Mouse (Mus musculus) heart, embryonic 13.5 days (tissue): ENCODE measurements around the gene Sgip1. TPM values are rescaled to one million over a fixed set of nuclear protein-coding genes. Genes with fewer than 3 reads are reported as not detected.

Experiments
- ATAC-seq: fragments of 200-750 bp; cut with Nextera tagmentation; 2 replicates; pipeline ENCODE4 v1.8.0; 2017; ENCODE audit warnings: moderate TSS enrichment; ENCODE audit not compliant: insufficient number of reproducible peaks, low FRiP score, low TSS enrichment; ENCODE audit errors: extremely low read depth
- H3K27ac ChIP-seq: fragments of 300-500 bp; sonication (generic); replicated peaks from 2 replicates; pipeline ENCODE4 v1.5.1; 2015; ENCODE audit warnings: moderate library complexity, mild to moderate bottlenecking, inconsistent platforms
- H3K27me3 ChIP-seq: fragments of 300-500 bp; sonication (generic); replicated peaks from 2 replicates; pipeline ENCODE4 v1.6.1; 2015; ENCODE audit warnings: mild to moderate bottlenecking, inconsistent platforms
- H3K36me3 ChIP-seq: fragments of 300-500 bp; sonication (generic); 2 replicates; pipeline ENCODE4 v1.6.1; 2015; ENCODE audit warnings: mild to moderate bottlenecking, inconsistent platforms
- H3K4me1 ChIP-seq: fragments of 300-500 bp; sonication (generic); 2 replicates; pipeline ENCODE4 v1.6.1; 2015; ENCODE audit warnings: inconsistent platforms
- H3K4me2 ChIP-seq: fragments of 300-500 bp; sonication (generic); 2 replicates; pipeline ENCODE4 v1.6.1; 2015; ENCODE audit warnings: inconsistent platforms, mild to moderate bottlenecking, moderate library complexity
- H3K4me3 ChIP-seq: fragments of 300-500 bp; sonication (generic); 2 replicates; pipeline ENCODE4 v1.5.1; 2015; ENCODE audit warnings: moderate library complexity, mild to moderate bottlenecking, inconsistent platforms
- H3K9ac ChIP-seq: fragments of 300-500 bp; sonication (generic); 2 replicates; pipeline ENCODE4 v1.6.1; 2015; ENCODE audit warnings: inconsistent platforms, mild to moderate bottlenecking, moderate library complexity
- H3K9me3 ChIP-seq: fragments of 300-500 bp; sonication (generic); 2 replicates; pipeline ENCODE4 v1.6.1; 2016; ENCODE audit warnings: inconsistent platforms
- WGBS: fragments of 180-500 bp; shearing (Covaris S2); methylation state at CpG from one replicate; pipeline ENCODE4 v1.1.7; 2015; ENCODE audit warnings: mixed read lengths; 5-methylcytosine and 5-hydroxymethylcytosine counted together
- polyA plus RNA-seq: library from polyadenylated mRNA; unstranded; fragments of >200 nt; fragmentation: Nextera tagmentation; extraction: Ambion mirVana; gene quantifications from 2 replicates; pipeline ENCODE4 v1.2.1, GENCODE M21; 2015

The Sgip1 gene
- polyA plus RNA-seq, 1 experiment from 2014 or later: 1.3 TPM

DNA sequence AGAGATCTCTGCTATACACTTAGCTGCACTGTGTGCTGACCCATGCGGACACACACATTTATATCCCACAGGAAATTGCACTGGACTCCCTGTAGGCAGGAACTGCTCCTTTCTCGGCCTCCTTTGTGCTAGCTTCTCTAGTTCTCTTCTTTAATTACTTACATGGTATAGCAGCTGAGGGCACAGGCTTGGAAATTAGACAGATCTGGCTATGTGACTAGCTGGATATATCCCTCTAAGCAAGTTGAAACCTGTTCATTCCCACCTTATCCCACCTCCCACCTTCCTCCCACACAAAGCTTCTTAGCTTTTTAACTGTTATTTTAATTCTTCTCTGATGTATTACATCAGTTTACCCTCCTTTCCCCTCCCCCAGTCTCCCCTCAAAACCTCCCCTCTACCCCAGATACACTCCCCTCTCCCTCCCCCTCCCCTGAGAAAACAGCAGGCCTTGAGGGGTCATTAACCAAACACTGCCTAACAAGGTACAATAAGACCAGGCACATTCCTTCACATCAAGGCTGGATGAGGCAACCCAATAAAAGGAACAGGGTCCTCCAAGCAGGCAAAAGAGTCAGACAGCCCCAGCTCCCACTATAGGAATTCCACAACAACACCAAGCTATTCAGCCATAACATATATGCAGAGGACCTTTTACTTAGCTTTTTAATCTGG is 34.6 kb downstream of the Sgip1 start:
- no peaks in the 10 kb centered on the region for H3K27me3 ChIP-seq
- ATAC-seq: no peak
- H3K27ac ChIP-seq: no peak overlapping the region
- H3K4me3 ChIP-seq: no peak overlapping the region
- no peak overlapping the region for H3K9ac ChIP-seq
- H3K4me1 ChIP-seq: no peaks in the 10 kb centered on the region; the same call in 1 of the 2 replicates
- H3K9me3 ChIP-seq: no peaks in the 10 kb centered on the region
- no peak overlapping the region for H3K4me2 ChIP-seq
- H3K36me3 ChIP-seq: no peaks in the 10 kb centered on the region
- 62% methylated on average over 2 of the region's 2 CpGs for WGBS

- ATAC-seq: no peak
- H3K36me3 ChIP-seq: no peaks in the 10 kb centered on the region
- no peak overlapping the region for H3K9ac ChIP-seq
- H3K4me3 ChIP-seq: no peak overlapping the region
- no peak overlapping the region for H3K27ac ChIP-seq
- H3K4me1 ChIP-seq: no peaks in the 10 kb centered on the region
- H3K9me3 ChIP-seq: no peaks in the 10 kb centered on the region
- WGBS: 66% methylated on average over 6 of the region's 6 CpGs
- H3K27me3 ChIP-seq: no peaks in the 10 kb centered on the region
- no peak overlapping the region for H3K4me2 ChIP-seq
Observed at GRCm38 (mm10) chr4:102779902-102780301, 38.8 kb downstream of the Sgip1 start.

GRCm38 (mm10) chr4:102783063-102783748 is 42.1 kb downstream of the Sgip1 start:
- WGBS: 59% methylated on average over 7 of the region's 7 CpGs
- Histone ChIP-seq H3K4me3 (no peak overlapping the region), H3K4me1 (no peaks in the 10 kb centered on the region), H3K27me3 (no peaks in the 10 kb centered on the region), H3K4me2 (no peak overlapping the region), H3K9me3 (no peaks in the 10 kb centered on the region), H3K36me3 (no peaks in the 10 kb centered on the region), H3K27ac (no peak overlapping the region), H3K9ac (no peak overlapping the region)
- no peak for ATAC-seq

- Histone ChIP-seq H3K27me3 (no peaks in the 10 kb centered on the region), H3K36me3 (no peaks in the 10 kb centered on the region), H3K9me3 (no peaks in the 10 kb centered on the region), H3K4me3 (no peak overlapping the region), H3K4me2 (no peak overlapping the region), H3K27ac (no peak overlapping the region), H3K4me1 (no peaks in the 10 kb centered on the region), H3K9ac (no peak overlapping the region)
- no peak for ATAC-seq
- WGBS: 68% methylated on average over 4 of the region's 4 CpGs
Observed at GRCm38 (mm10) chr4:102785158-102785557, 44.1 kb downstream of the Sgip1 start.

DNA sequence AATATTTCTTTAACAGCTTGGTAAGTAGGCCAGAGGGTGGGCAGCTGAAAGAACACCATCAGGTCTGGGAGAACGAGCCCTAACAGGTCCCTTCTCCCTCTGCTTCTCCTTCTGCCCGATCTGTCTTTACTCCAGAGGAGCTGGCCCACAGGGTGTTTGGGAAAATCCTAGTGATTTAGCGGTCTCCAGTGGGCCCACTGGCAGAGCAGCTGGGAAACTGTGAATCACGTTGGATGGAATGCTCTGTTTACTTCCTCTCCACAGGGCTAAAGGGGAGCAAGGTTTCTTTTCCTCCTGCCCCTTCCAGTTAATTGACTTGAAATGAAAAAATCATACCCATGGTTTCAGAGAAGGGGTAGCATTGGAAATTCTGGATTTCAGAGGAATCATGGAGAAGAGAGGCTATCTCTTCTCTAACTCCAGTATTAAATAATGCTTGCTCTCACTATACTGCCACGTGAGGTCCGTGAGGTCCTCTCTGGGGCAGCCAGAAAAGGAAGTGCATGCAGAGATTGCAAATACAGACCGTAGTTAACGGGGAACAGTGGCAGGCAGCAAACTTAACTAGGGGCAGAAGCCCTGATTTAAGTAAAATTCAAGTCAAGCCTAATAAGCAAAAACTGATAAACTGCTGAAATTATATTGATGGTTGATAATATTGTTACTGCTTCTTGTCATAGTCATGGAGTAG is 51.1 kb downstream of the Sgip1 start:
- H3K27ac ChIP-seq: peak overlapping the region; percentile 29; the same call in 1 of the 2 replicates
- no peaks in the 10 kb centered on the region for H3K9me3 ChIP-seq
- no peak for ATAC-seq
- no peaks in the 10 kb centered on the region for H3K27me3 ChIP-seq
- no peaks in the 10 kb centered on the region; the same call in 1 of the 2 replicates for H3K4me1 ChIP-seq
- no peak overlapping the region for H3K9ac ChIP-seq
- WGBS: 47% methylated on average over 8 of the region's 8 CpGs
- H3K36me3 ChIP-seq: no peaks in the 10 kb centered on the region
- no peak overlapping the region for H3K4me3 ChIP-seq
- H3K4me2 ChIP-seq: no peak overlapping the region

DNA sequence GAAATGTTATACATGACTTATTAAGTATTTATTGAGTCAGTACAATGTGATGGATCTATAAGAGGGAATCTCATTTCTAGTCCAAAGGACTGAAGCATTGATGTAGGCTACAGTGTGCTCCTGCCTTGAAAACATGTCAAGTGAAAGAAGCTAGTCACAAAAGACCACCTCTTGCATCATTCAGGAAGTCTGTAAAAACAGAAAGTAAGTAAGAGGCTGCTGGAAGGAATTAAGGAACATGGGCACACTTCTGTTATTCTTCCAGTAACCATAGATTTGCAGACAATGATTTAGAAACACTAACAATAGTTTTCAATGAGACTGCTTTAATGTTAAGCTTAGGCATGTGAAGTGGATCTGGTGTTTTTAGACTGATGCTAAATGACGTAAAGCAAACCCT is 60.4 kb downstream of the Sgip1 start:
- no peaks in the 10 kb centered on the region for H3K36me3 ChIP-seq
- no peak overlapping the region for H3K4me3 ChIP-seq
- no peaks in the 10 kb centered on the region for H3K9me3 ChIP-seq
- no peaks in the 10 kb centered on the region for H3K27me3 ChIP-seq
- H3K27ac ChIP-seq: no peak overlapping the region
- no peak overlapping the region for H3K4me2 ChIP-seq
- H3K9ac ChIP-seq: no peak overlapping the region
- no peak for ATAC-seq
- WGBS: 79% methylated on average over 1 of the region's 1 CpGs
- H3K4me1 ChIP-seq: no peaks in the 10 kb centered on the region

DNA sequence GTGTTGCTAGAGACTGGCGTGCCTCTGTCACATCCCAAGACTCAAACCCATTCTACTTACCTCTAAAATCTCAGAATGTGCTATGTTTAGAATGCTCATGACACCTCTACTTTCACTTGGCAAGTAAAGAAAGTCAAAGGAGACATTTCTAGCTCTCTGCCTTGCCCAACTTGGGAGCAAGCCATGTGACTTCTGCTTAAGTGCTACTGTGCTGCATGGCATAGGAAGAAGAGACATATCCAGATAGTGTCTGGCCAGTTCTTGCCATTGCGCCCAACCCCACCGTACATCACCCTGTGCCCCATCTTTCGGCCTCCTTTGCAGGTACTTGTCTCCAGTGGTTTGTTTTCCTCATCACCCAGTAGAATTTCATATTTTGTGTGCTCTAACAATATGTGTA is 60.8 kb downstream of the Sgip1 start:
- no peak overlapping the region for H3K4me3 ChIP-seq
- 85% methylated on average over 4 of the region's 4 CpGs for WGBS
- H3K27me3 ChIP-seq: no peaks in the 10 kb centered on the region
- H3K36me3 ChIP-seq: no peaks in the 10 kb centered on the region
- no peak overlapping the region for H3K9ac ChIP-seq
- no peak overlapping the region for H3K4me2 ChIP-seq
- no peaks in the 10 kb centered on the region for H3K9me3 ChIP-seq
- H3K4me1 ChIP-seq: no peaks in the 10 kb centered on the region
- ATAC-seq: no peak
- no peak overlapping the region for H3K27ac ChIP-seq

- Histone ChIP-seq H3K4me2 (no peak overlapping the region), H3K27ac (no peak overlapping the region), H3K4me3 (no peak overlapping the region), H3K27me3 (no peaks in the 10 kb centered on the region), H3K9ac (no peak overlapping the region), H3K4me1 (no peaks in the 10 kb centered on the region), H3K9me3 (no peaks in the 10 kb centered on the region), H3K36me3 (no peaks in the 10 kb centered on the region)
- ATAC-seq: no peak
- WGBS: 43% methylated on average over 5 of the region's 5 CpGs
Observed at GRCm38 (mm10) chr4:102804611-102805010, 63.5 kb downstream of the Sgip1 start.

DNA sequence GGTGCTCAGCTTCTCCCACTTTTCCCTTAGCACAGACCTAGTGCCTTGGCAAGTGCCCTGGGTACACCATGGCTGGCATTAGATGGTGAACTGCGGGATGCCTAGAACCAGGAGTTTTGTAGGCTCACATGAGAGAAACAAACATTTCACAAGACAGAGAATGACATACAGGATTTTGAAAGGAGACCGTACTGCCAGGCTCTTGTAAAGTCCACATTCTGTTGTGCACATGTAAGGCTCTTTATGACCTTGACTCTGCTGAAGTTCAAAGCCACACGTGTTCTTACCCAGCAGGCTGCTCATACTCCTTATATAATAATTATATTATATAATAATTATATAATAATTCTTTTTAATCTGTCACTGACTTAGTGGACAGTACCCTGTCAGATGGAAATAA is 65.9 kb downstream of the Sgip1 start:
- H3K27ac ChIP-seq: no peak overlapping the region
- H3K9ac ChIP-seq: no peak overlapping the region
- no peak overlapping the region for H3K4me2 ChIP-seq
- no peaks in the 10 kb centered on the region for H3K36me3 ChIP-seq
- H3K4me1 ChIP-seq: peaks cover 7% of the 10 kb centered on the region; the same call in 1 of the 2 replicates
- H3K4me3 ChIP-seq: no peak overlapping the region
- 75% methylated on average over 3 of the region's 3 CpGs for WGBS
- ATAC-seq: no peak
- no peaks in the 10 kb centered on the region for H3K27me3 ChIP-seq
- no peaks in the 10 kb centered on the region for H3K9me3 ChIP-seq

GRCm38 (mm10) chr4:102808258-102808657 is 67.2 kb downstream of the Sgip1 start:
- Histone ChIP-seq H3K27me3 (no peaks in the 10 kb centered on the region), H3K9me3 (no peaks in the 10 kb centered on the region), H3K4me3 (no peak overlapping the region), H3K4me1 (peaks cover 10% of the 10 kb centered on the region; the same call in 1 of the 2 replicates), H3K4me2 (no peak overlapping the region), H3K27ac (no peak overlapping the region), H3K9ac (no peak overlapping the region), H3K36me3 (no peaks in the 10 kb centered on the region)
- ATAC-seq: no peak

DNA sequence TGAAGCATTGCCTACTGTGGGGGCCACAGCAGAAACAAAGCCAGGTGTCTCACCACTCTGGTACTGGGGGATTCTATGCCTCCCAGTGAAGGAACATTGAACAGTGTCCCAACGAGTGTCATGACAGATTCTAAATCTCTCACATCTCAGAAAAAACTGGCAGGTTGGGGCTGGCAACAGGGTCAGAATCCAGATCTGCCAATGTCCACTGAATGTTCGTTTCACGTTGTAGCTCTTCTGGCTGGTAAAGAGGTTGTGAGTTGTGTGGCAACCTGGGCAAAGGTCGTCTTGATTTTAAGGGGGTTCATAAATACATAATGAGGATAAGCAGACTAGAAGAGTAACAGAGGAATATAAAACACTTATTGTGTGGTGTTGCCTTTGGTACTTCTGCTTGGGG is 68.2 kb downstream of the Sgip1 start:
- H3K27ac ChIP-seq: no peak overlapping the region
- no peak for ATAC-seq
- no peaks in the 10 kb centered on the region for H3K27me3 ChIP-seq
- H3K36me3 ChIP-seq: no peaks in the 10 kb centered on the region
- no peak overlapping the region for H3K4me3 ChIP-seq
- H3K9ac ChIP-seq: no peak overlapping the region
- no peaks in the 10 kb centered on the region for H3K9me3 ChIP-seq
- peaks cover 10% of the 10 kb centered on the region; the same call in 1 of the 2 replicates for H3K4me1 ChIP-seq
- WGBS: 67% methylated on average over 4 of the region's 4 CpGs
- no peak overlapping the region for H3K4me2 ChIP-seq
